Mouse (Mus musculus) thymus, postnatal 0 days (tissue): Measurements from ENCODE around the gene Kif2a. TPM values are rescaled to one million over a fixed set of nuclear protein-coding genes. Genes with fewer than 3 reads are reported as not detected.
"Not testable (repeated sequence)": the region's sequence is repeated elsewhere in the genome, so short reads cannot be mapped to it uniquely, and the experiment has no call there.

Source experiments
- DNase-seq: peaks from one replicate; pipeline ENCODE4 v3.0.0-alpha.2; 2015; ENCODE audit warnings: low spot score
- polyA plus RNA-seq: library from polyadenylated mRNA; unstranded; fragments of >200 nt; fragmentation: Nextera tagmentation; extraction: Ambion mirVana; gene quantifications from 2 replicates; pipeline ENCODE4 v1.2.1, GENCODE M21; 2015

The Kif2a gene
- polyA plus RNA-seq, 1 experiment from 2014 or later, result 35.4 TPM

- peak; percentile 89 for DNase-seq
Measured at GRCm38 (mm10) chr13:107022266-107023171, 593 bp upstream of the Kif2a start.

- no peak for DNase-seq
Measured at GRCm38 (mm10) chr13:107019443-107019842, 2.5 kb downstream of the Kif2a start.

- DNase-seq, result no peak
Measured at GRCm38 (mm10) chr13:107013926-107014325, 8.0 kb downstream of the Kif2a start.

- DNase-seq, result no peak
Measured at GRCm38 (mm10) chr13:107011618-107012017, 10.3 kb downstream of the Kif2a start.

GRCm38 (mm10) chr13:107008174-107008573, 13.8 kb downstream of the Kif2a start:
- no peak for DNase-seq

- no peak for DNase-seq
Measured at GRCm38 (mm10) chr13:107003211-107003610, 18.7 kb downstream of the Kif2a start.

GRCm38 (mm10) chr13:106998671-106999070, 23.3 kb downstream of the Kif2a start:
- DNase-seq, result peak; percentile 26

- DNase-seq, result no peak
Measured at GRCm38 (mm10) chr13:106998026-106998425, 23.9 kb downstream of the Kif2a start.

- not testable (repeated sequence) for DNase-seq
Measured at GRCm38 (mm10) chr13:106997557-106997956, 24.4 kb downstream of the Kif2a start.

GRCm38 (mm10) chr13:106996891-106997290, 25.0 kb downstream of the Kif2a start:
- no peak for DNase-seq

- no peak for DNase-seq
Measured at GRCm38 (mm10) chr13:106961496-106961895, 60.4 kb downstream of the Kif2a start.

- DNase-seq, result no peak
Measured at GRCm38 (mm10) chr13:106960557-106960956, 61.4 kb downstream of the Kif2a start.

- DNase-seq, result no peak
Measured at GRCm38 (mm10) chr13:106958286-106958685, 63.6 kb downstream of the Kif2a start.

- no peak for DNase-seq
Measured at GRCm38 (mm10) chr13:106957554-106957953, 64.4 kb downstream of the Kif2a start.

- DNase-seq, result no peak
Measured at GRCm38 (mm10) chr13:106954880-106955279, 67.0 kb downstream of the Kif2a start.

GRCm38 (mm10) chr13:106947583-106947982, 74.3 kb downstream of the Kif2a start:
- no peak for DNase-seq

GRCm38 (mm10) chr13:106946594-106947540, 75.1 kb downstream of the Kif2a start, which contains the start of gene Dimt1:
Gene Dimt1, plus strand, starts transcription at chr13:106947127.
- peak; percentile 92 for DNase-seq

- no peak for DNase-seq
Measured at GRCm38 (mm10) chr13:106945518-106945917, 76.4 kb downstream of the Kif2a start.

GRCm38 (mm10) chr13:106942721-106943120, 79.2 kb downstream of the Kif2a start:
- DNase-seq, result no peak

- no peak for DNase-seq
Measured at GRCm38 (mm10) chr13:106941211-106941976, 80.5 kb downstream of the Kif2a start.

- no peak for DNase-seq
Measured at GRCm38 (mm10) chr13:106937138-106937472, 84.8 kb downstream of the Kif2a start.
